Mouse (Mus musculus) large intestine, adult 2 months (tissue): Measurements from ENCODE around the gene Gm29276. TPM values are rescaled to one million over a fixed set of nuclear protein-coding genes. Genes with fewer than 3 reads are reported as not detected.
"Not testable (repeated sequence)": the region's sequence is repeated elsewhere in the genome, so short reads cannot be mapped to it uniquely, and the experiment has no call there.

Experiments
- DNase-seq: peaks from one replicate; pipeline ENCODE4 v3.0.0-alpha.2; 2012; ENCODE audit warnings: low read depth, low spot score
- WGBS: fragments of 180-500 bp; shearing (Covaris S2); methylation state at CpG from one replicate; pipeline ENCODE4 v1.1.7; 2018; 5-methylcytosine and 5-hydroxymethylcytosine counted together
- polyA plus RNA-seq: library from polyadenylated mRNA; depleted of rRNA; stranded (reverse); fragments of >200 nt; gene quantifications from 2 replicates; pipeline ENCODE4 v1.2.3, GENCODE M21; 2012; rRNA removed

Gm29276 gene
- not detected in 2 replicates for polyA plus RNA-seq

GRCm38 (mm10) chrY:42582150-42582549 is at the start of gene Gm29276:
Gene Gm29276, minus strand, starts transcription at chrY:42582250.
- DNase-seq, result not testable (repeated sequence)
- WGBS, result no CpG with 5 or more reads among the region's 7 CpGs
